15 mouse cellular contexts compared by ENCODE assay signal in genomic region chr8:9369201-9369600, GRCm38 (mm10).
DNase-seq lines count a peak whose midpoint lies in the region.
"Had no signal": no experiment of that assay in that cellular context is flagged by ENCODE, and none has a peak within 500 bp of the region (broad histone marks: within the 10 kb centered on the region; RNA-seq: fewer than 3 reads in every experiment).

No protein-coding gene starts in this region.

- DNase-seq in brain, adult 2 months (ENCODE audit: low read depth, low spot score): peak; percentile 52
- peak; percentile 44 for DNase-seq in cerebellum, adult 11-12 months
- peak; percentile 34 for DNase-seq in cerebellum, adult 9-11 months
- DNase-seq in cerebellum, postnatal 36 days: peak; percentile 22 to 24
- no peak for DNase-seq in gastrocnemius, postnatal 4 days (ENCODE audit: low spot score in 2 of 2)
- DNase-seq in adrenal gland, adult (ENCODE audit: inconsistent age in 2 of 2, low spot score in 1 of 2): no peak
- DNase-seq: adrenal gland, adult 2 months; adrenal gland, postnatal 25 days; embryo, embryonic 11 days; gastrocnemius, adult 2 months; gastrocnemius, postnatal 25 days; heart, adult 2 months; heart, postnatal 14 days; kidney, adult 11 months; kidney, adult 9 months had no signal

Comparison
In these comparisons a context has a peak if more than half of its experiments do, and no peak if none do; other contexts are left out.
1. DNase-seq: peak in brain, adult 2 months (single experiment), cerebellum, adult 11-12 months (single experiment), cerebellum, adult 9-11 months (single experiment) and cerebellum, postnatal 36 days (2 of 2); none in gastrocnemius, postnatal 4 days (0 of 2) and adrenal gland, adult (0 of 2).